In genomic region chr2:150927038-150927720, GRCm38 (mm10) we compare ENCODE assay signal across 11 mouse cellular contexts. TPM values are rescaled to one million over a fixed set of nuclear protein-coding genes. Genes with fewer than 3 reads are reported as not detected.
DNase-seq lines count a peak whose midpoint lies in the region; ATAC-seq lines count a peak whose summit lies in the region.
"Had no signal": no experiment of that assay in that cellular context is flagged by ENCODE, and none has a peak within 500 bp of the region (broad histone marks: within the 10 kb centered on the region; RNA-seq: fewer than 3 reads in every experiment).

No protein-coding gene starts in this region.

- H3K4me3 ChIP-seq in forebrain, embryonic 14.5 days (ENCODE audit: low read depth, low read length), result no peak overlapping the region
- H3K4me3 ChIP-seq: erythroblast, embryonic 14.5 days; heart, adult 2 months; limb, embryonic 13.5 days; lung, embryonic 15.5 days had no signal

- H3K4me2 ChIP-seq in forebrain, embryonic 14.5 days (ENCODE audit: low read length), result no peak overlapping the region
- H3K4me2 ChIP-seq: limb, embryonic 13.5 days; lung, embryonic 15.5 days had no signal

- no peak for ATAC-seq in forebrain, embryonic 14.5 days

- H3K36me3 ChIP-seq in forebrain, embryonic 14.5 days (ENCODE audit: control insufficient read depth, insufficient read depth, low read length), result peaks cover 36% of the 10 kb centered on the region

- no peaks in the 10 kb centered on the region for H3K4me1 ChIP-seq in forebrain, embryonic 14.5 days (ENCODE audit: control insufficient read depth, insufficient read depth, low read length)
- H3K4me1 ChIP-seq: limb, embryonic 13.5 days; lung, embryonic 15.5 days had no signal

- no peak overlapping the region for H3K27ac ChIP-seq in forebrain, embryonic 14.5 days (ENCODE audit: low read depth, low read length)
- H3K27ac ChIP-seq: heart, adult 2 months; limb, embryonic 13.5 days; lung, embryonic 15.5 days had no signal

- no peak overlapping the region for H3K9ac ChIP-seq in forebrain, embryonic 14.5 days (ENCODE audit: low read length)
- H3K9ac ChIP-seq: limb, embryonic 13.5 days; lung, embryonic 15.5 days had no signal

- peak; percentile 18 for DNase-seq in ovary, postnatal 36 days (ENCODE audit: low spot score)
- DNase-seq in ovary, adult 18-20 months (ENCODE audit: low spot score), result no peak
- DNase-seq in brain, adult 2 months (ENCODE audit: low read depth, low spot score), result peak; percentile 18
- DNase-seq in cerebellum, postnatal 36 days, result peak; percentile 40 to 51
- DNase-seq in spleen, adult 18-20 months, result no peak
- no peak for DNase-seq in forebrain, embryonic 14.5 days (ENCODE audit: low spot score)
- no peak for DNase-seq in frontal cortex, postnatal 10 days (ENCODE audit: low spot score in 2 of 2)
- DNase-seq: heart, adult 2 months had no signal

- H3K9me3 ChIP-seq in forebrain, embryonic 14.5 days (replicated peaks; ENCODE audit: control insufficient read depth, low read length), result no peaks in the 10 kb centered on the region
- H3K9me3 ChIP-seq: limb, embryonic 13.5 days; lung, embryonic 15.5 days had no signal

- no peaks in the 10 kb centered on the region for H3K27me3 ChIP-seq in forebrain, embryonic 14.5 days (replicated peaks; ENCODE audit: control insufficient read depth, insufficient read depth, low read length)
- H3K27me3 ChIP-seq: limb, embryonic 13.5 days; lung, embryonic 15.5 days had no signal

- WGBS in forebrain, embryonic 14.5 days, result 95% methylated on average over 11 of the region's 11 CpGs

RNA-seq across cellular contexts. Expression of gene Gins1, which starts 22.0 kb away (rescaled TPM):
- 36.8 and 50.3 TPM in 2 replicates for polyA plus RNA-seq in forebrain, embryonic 14.5 days (2014; fragmentation: Nextera tagmentation; extraction: Ambion mirVana)

RNA-seq across cellular contexts. Expression of gene Abhd12, which starts 22.6 kb away (rescaled TPM):
- polyA plus RNA-seq in forebrain, embryonic 14.5 days (2014; fragmentation: Nextera tagmentation; extraction: Ambion mirVana), result 89.8 and 100 TPM in 2 replicates

Comparison
In these comparisons a context has a peak if more than half of its experiments do, and no peak if none do; other contexts are left out.
1. DNase-seq: peak in ovary, postnatal 36 days (single experiment), brain, adult 2 months (single experiment) and cerebellum, postnatal 36 days (2 of 2); none in ovary, adult 18-20 months (single experiment), spleen, adult 18-20 months (0 of 2), forebrain, embryonic 14.5 days (single experiment) and frontal cortex, postnatal 10 days (0 of 2).